Mouse (Mus musculus): Measurements from ENCODE around the gene Slc30a2.

DNA sequence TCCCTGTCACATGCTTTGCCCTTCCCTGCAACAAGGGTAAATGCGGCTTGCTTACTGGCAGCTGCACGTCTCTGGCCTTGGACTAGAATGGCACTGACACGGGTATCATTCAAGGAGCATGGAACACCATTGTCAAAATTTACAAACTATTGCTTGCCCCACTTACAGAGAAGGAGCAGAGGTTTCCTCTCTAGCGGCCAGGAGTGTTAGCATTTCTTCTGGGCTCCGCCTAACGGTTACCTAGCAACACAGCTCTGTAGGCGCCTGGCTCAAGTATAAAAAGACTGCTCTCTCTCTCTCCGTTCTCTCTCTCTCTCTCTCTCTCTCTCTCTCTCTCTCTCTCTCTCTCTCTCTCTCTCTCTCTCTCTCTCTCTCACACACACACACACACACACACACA is 49.6 kb downstream of the Slc30a2 start:
- TF ChIP-seq CTCF (IDR thresholded peaks at IDR 0.05) (no peak; the same call in 1 of the 2 replicates), EP300 (IDR thresholded peaks at IDR 0.05) (no peak)

Data from lung, postnatal 0 days (tissue).